Mouse (Mus musculus) stomach, embryonic 16.5 days (tissue): ENCODE results near the gene Clstn2. TPM values are rescaled to one million over a fixed set of nuclear protein-coding genes. Genes with fewer than 3 reads are reported as not detected.

Source experiments
- ATAC-seq: fragments of 200-750 bp; cut with Nextera tagmentation; 2 replicates; pipeline ENCODE4 v1.8.0; 2017; ENCODE audit warnings: moderate number of reproducible peaks, moderate TSS enrichment; ENCODE audit not compliant: insufficient read depth, low FRiP score
- H3K27ac ChIP-seq: fragments of 300-500 bp; sonication (generic); 2 replicates; pipeline ENCODE4 v1.5.1; 2014; ENCODE audit warnings: low read length
- H3K27me3 ChIP-seq: fragments of 300-500 bp; sonication (generic); 2 replicates; pipeline ENCODE4 v1.6.1; 2014; ENCODE audit warnings: low read length, control low read depth, mixed read lengths; ENCODE audit not compliant: control insufficient read depth, insufficient read depth
- H3K36me3 ChIP-seq: fragments of 300-500 bp; sonication (generic); 2 replicates; pipeline ENCODE4 v1.6.1; 2014; ENCODE audit warnings: low read length; ENCODE audit not compliant: control insufficient read depth, insufficient read depth
- H3K4me1 ChIP-seq: fragments of 300-500 bp; sonication (generic); 2 replicates; pipeline ENCODE4 v1.6.1; 2014; ENCODE audit warnings: low read length, control low read depth, mixed read lengths; ENCODE audit not compliant: control insufficient read depth, insufficient read depth
- H3K4me2 ChIP-seq: fragments of 300-500 bp; sonication (generic); 2 replicates; pipeline ENCODE4 v1.6.1; 2014; ENCODE audit warnings: low read depth, low read length, mixed read lengths
- H3K4me3 ChIP-seq: fragments of 300-500 bp; sonication (generic); replicated peaks from 2 replicates; pipeline ENCODE4 v1.5.1; 2014; ENCODE audit warnings: mild to moderate bottlenecking, low read length
- H3K9ac ChIP-seq: fragments of 300-500 bp; sonication (generic); 2 replicates; pipeline ENCODE4 v1.6.1; 2014; ENCODE audit warnings: low read length
- H3K9me3 ChIP-seq: fragments of 300-500 bp; sonication (generic); replicated peaks from 2 replicates; pipeline ENCODE4 v1.6.1; 2016; ENCODE audit warnings: low read length, control low read depth; ENCODE audit not compliant: control insufficient read depth
- WGBS: fragments of 180-500 bp; shearing (Covaris S2); extraction: QIAGEN DNeasy Blood & Tissue Kit; methylation state at CpG from one replicate; pipeline ENCODE4 v1.1.7; 2014; 5-methylcytosine and 5-hydroxymethylcytosine counted together
- polyA plus RNA-seq: library from polyadenylated mRNA; unstranded; fragments of >200 nt; fragmentation: Nextera tagmentation; extraction: Ambion mirVana; gene quantifications from 2 replicates; pipeline ENCODE4 v1.2.1, GENCODE M21; 2015

Gene Clstn2
- polyA plus RNA-seq, 1 experiment from 2014 or later: 1.0 TPM

- no peak for ATAC-seq
- no peak overlapping the region for H3K27ac ChIP-seq
- H3K27me3 ChIP-seq: no peaks in the 10 kb centered on the region
- no peak overlapping the region for H3K9ac ChIP-seq
- 82% methylated on average over 11 of the region's 11 CpGs for WGBS
- no peaks in the 10 kb centered on the region for H3K9me3 ChIP-seq
- no peak overlapping the region for H3K4me3 ChIP-seq
- H3K4me2 ChIP-seq: no peak overlapping the region
- no peaks in the 10 kb centered on the region for H3K4me1 ChIP-seq
- no peaks in the 10 kb centered on the region for H3K36me3 ChIP-seq
Observed at GRCm38 (mm10) chr9:98023069-98023468, 9.9 kb downstream of the Clstn2 start.

- H3K9me3 ChIP-seq: no peaks in the 10 kb centered on the region
- H3K4me3 ChIP-seq: no peak overlapping the region
- no peak overlapping the region for H3K9ac ChIP-seq
- 94% methylated on average over 2 of the region's 2 CpGs for WGBS
- no peaks in the 10 kb centered on the region for H3K36me3 ChIP-seq
- H3K27me3 ChIP-seq: no peaks in the 10 kb centered on the region
- H3K4me1 ChIP-seq: no peaks in the 10 kb centered on the region
- no peak overlapping the region for H3K4me2 ChIP-seq
- no peak overlapping the region for H3K27ac ChIP-seq
- ATAC-seq: no peak
Observed at GRCm38 (mm10) chr9:98019876-98020275, 13.1 kb downstream of the Clstn2 start.

GRCm38 (mm10) chr9:98018687-98019086 is 14.3 kb downstream of the Clstn2 start:
- H3K27me3 ChIP-seq: no peaks in the 10 kb centered on the region
- no peaks in the 10 kb centered on the region for H3K36me3 ChIP-seq
- H3K27ac ChIP-seq: no peak overlapping the region
- WGBS: 83% methylated on average over 5 of the region's 5 CpGs
- no peak overlapping the region for H3K4me2 ChIP-seq
- ATAC-seq: no peak
- no peaks in the 10 kb centered on the region for H3K9me3 ChIP-seq
- no peak overlapping the region for H3K9ac ChIP-seq
- H3K4me1 ChIP-seq: no peaks in the 10 kb centered on the region
- H3K4me3 ChIP-seq: no peak overlapping the region

- WGBS: 84% methylated on average over 5 of the region's 5 CpGs
Observed at GRCm38 (mm10) chr9:98016576-98016975, 16.4 kb downstream of the Clstn2 start.

GRCm38 (mm10) chr9:97996349-97996748 is 36.6 kb downstream of the Clstn2 start:
- WGBS: 75% methylated on average over 5 of the region's 5 CpGs
- H3K4me2 ChIP-seq: no peak overlapping the region
- H3K27ac ChIP-seq: no peak overlapping the region
- no peaks in the 10 kb centered on the region for H3K4me1 ChIP-seq
- no peak overlapping the region for H3K4me3 ChIP-seq
- H3K36me3 ChIP-seq: no peaks in the 10 kb centered on the region
- H3K27me3 ChIP-seq: no peaks in the 10 kb centered on the region
- H3K9me3 ChIP-seq: no peaks in the 10 kb centered on the region
- no peak overlapping the region for H3K9ac ChIP-seq
- no peak for ATAC-seq

More at GRCm38 (mm10) chr9:98016576-98016975, 16.4 kb downstream of the Clstn2 start:
- no peak overlapping the region for H3K9ac ChIP-seq
- no peak for ATAC-seq
- no peak overlapping the region for H3K4me3 ChIP-seq
- no peaks in the 10 kb centered on the region for H3K27me3 ChIP-seq
- H3K36me3 ChIP-seq: no peaks in the 10 kb centered on the region
- H3K4me2 ChIP-seq: no peak overlapping the region
- H3K27ac ChIP-seq: no peak overlapping the region
- H3K4me1 ChIP-seq: no peaks in the 10 kb centered on the region
- no peaks in the 10 kb centered on the region for H3K9me3 ChIP-seq

GRCm38 (mm10) chr9:97995723-97996122 is 37.3 kb downstream of the Clstn2 start:
- WGBS: 56% methylated on average over 4 of the region's 4 CpGs
- Histone ChIP-seq H3K27ac (no peak overlapping the region), H3K36me3 (no peaks in the 10 kb centered on the region), H3K9ac (no peak overlapping the region), H3K4me3 (no peak overlapping the region), H3K27me3 (no peaks in the 10 kb centered on the region), H3K9me3 (no peaks in the 10 kb centered on the region), H3K4me2 (no peak overlapping the region), H3K4me1 (no peaks in the 10 kb centered on the region)
- no peak for ATAC-seq

- H3K9ac ChIP-seq: no peak overlapping the region
Observed at GRCm38 (mm10) chr9:97992131-97992530, 40.9 kb downstream of the Clstn2 start.

GRCm38 (mm10) chr9:97977339-97977738 is 55.6 kb downstream of the Clstn2 start:
- H3K4me1 ChIP-seq: no peaks in the 10 kb centered on the region
- H3K36me3 ChIP-seq: no peaks in the 10 kb centered on the region
- H3K27ac ChIP-seq: no peak overlapping the region
- 82% methylated on average over 3 of the region's 3 CpGs for WGBS
- no peak overlapping the region for H3K9ac ChIP-seq
- no peak overlapping the region for H3K4me3 ChIP-seq
- no peaks in the 10 kb centered on the region for H3K9me3 ChIP-seq
- no peaks in the 10 kb centered on the region for H3K27me3 ChIP-seq
- no peak for ATAC-seq
- H3K4me2 ChIP-seq: no peak overlapping the region

More at GRCm38 (mm10) chr9:97992131-97992530, 40.9 kb downstream of the Clstn2 start:
- WGBS: 60% methylated on average over 4 of the region's 4 CpGs
- H3K27ac ChIP-seq: no peak overlapping the region
- no peaks in the 10 kb centered on the region for H3K9me3 ChIP-seq
- no peaks in the 10 kb centered on the region for H3K27me3 ChIP-seq
- H3K4me1 ChIP-seq: no peaks in the 10 kb centered on the region
- no peak overlapping the region for H3K4me3 ChIP-seq
- H3K4me2 ChIP-seq: no peak overlapping the region
- ATAC-seq: no peak
- no peaks in the 10 kb centered on the region for H3K36me3 ChIP-seq

GRCm38 (mm10) chr9:97974801-97975347 is 58.1 kb downstream of the Clstn2 start:
- 76% methylated on average over 13 of the region's 13 CpGs for WGBS
- Histone ChIP-seq H3K9ac (no peak overlapping the region), H3K4me3 (no peak overlapping the region), H3K4me2 (no peak overlapping the region), H3K27ac (no peak overlapping the region), H3K9me3 (no peaks in the 10 kb centered on the region), H3K4me1 (no peaks in the 10 kb centered on the region), H3K36me3 (no peaks in the 10 kb centered on the region), H3K27me3 (no peaks in the 10 kb centered on the region)
- ATAC-seq: no peak
